Mouse (Mus musculus) left cerebral cortex, adult 9 months (tissue): Measurements from ENCODE around the gene Zfp987.

Experiments
- DNase-seq, 2 experiments: peaks; one replicate each; pipeline ENCODE4 v3.0.0; 2022; ENCODE audit warnings: low spot score in 2 of 2

Zfp987 gene

GRCm38 (mm10) chr4:146173378-146174226, 76.5 kb downstream of the Zfp987 start:
- peak in 1 of 2 experiments; percentile 8 for DNase-seq
